Mouse (Mus musculus): ENCODE measurements around the gene Wdr63. TPM values are rescaled to one million over a fixed set of nuclear protein-coding genes. Genes with fewer than 3 reads are reported as not detected.

Wdr63 gene
- total and polyA plus RNA-seq, 3 experiments: not detected

DNA sequence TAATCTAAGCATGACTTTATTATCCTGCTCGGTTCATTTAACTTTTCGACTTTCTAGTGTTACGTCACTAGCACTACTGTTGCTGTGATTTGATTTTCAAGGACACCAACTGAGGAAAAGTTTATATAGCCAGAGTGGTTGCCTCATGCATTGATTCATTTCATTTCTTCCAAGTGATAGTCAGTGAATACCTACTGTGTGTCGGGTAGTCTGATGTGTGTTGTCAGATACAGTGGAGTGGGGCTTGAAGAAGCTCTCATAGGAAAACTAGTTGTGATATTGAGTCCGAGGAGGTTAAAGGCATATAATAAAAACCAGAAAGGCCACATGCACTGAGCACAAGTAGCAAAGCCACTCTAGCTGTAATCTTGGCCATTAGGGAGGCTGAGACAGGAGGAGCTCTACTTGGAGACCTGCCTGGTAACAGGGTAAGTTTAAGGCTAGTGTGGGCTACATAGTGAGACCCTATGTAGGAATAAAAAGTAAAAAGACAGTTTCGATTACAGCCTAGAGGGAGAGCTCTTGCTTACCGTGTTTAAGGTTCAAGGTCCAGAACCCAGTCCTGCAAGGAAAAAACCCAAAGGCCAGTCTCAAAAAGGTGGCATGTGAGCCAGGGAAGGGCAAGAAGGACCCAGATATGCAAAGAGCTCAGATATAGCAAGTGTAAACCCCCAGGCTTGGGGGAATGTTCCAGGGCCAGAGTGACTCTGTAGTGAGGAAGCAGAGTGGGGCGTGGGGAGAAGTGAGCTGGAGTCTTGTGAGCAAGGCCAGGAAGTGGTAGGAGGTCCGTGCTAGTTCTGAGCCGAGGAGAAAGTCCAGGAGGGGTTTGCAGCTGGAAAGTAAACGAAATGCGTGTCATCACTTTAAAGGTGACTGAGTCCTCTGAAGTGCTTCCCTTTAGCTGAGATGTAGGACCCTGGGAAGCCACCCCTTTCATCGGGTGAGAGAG lies 48.0 kb upstream of the Wdr63 start:
- no peak for DNase-seq (ENCODE audit: low read depth, low spot score)
- Histone ChIP-seq H3K9ac (ENCODE audit: control insufficient read depth, low read depth, low read length, poor library complexity, severe bottlenecking) (no peak overlapping the region), H3K79me2 (ENCODE audit: control insufficient read depth, insufficient read depth, low read length, poor library complexity) (no peaks in the 10 kb centered on the region), H3K4me1 (ENCODE audit: control insufficient read depth in 1 of 2, insufficient read depth in 2 of 2, low read length in 2 of 2) (no peaks in the 10 kb centered on the region), H3K27me3 (ENCODE audit: control insufficient read depth in 1 of 2, insufficient read depth in 2 of 2, low read length in 2 of 2) (no peaks in the 10 kb centered on the region), H3K36me3 (ENCODE audit: control insufficient read depth in 1 of 2, insufficient read depth in 2 of 2, low read length in 2 of 2) (no peaks in the 10 kb centered on the region), H3K4me3 (ENCODE audit: control insufficient read depth in 1 of 2, insufficient read depth in 1 of 2, low read depth in 2 of 2, low read length in 2 of 2) (no peak overlapping the region), H3K9me3 (replicated peaks; ENCODE audit: insufficient read depth, low read length) (no peaks in the 10 kb centered on the region), H3K27ac (ENCODE audit: control insufficient read depth, low read depth, low read length) (no peak overlapping the region)
- TF ChIP-seq BHLHE40 (IDR thresholded peaks at IDR 0.05; ENCODE audit: borderline replicate concordance, low read depth, low read length) (no peak), MAFK (IDR thresholded peaks at IDR 0.05; ENCODE audit: borderline replicate concordance, low read depth, low read length) (no peak), ETS1 (IDR thresholded peaks at IDR 0.05; ENCODE audit: low read depth, low read length) (no peak), MAZ (IDR thresholded peaks at IDR 0.05; ENCODE audit: low read depth, low read length) (no peak), ZMIZ1 (IDR thresholded peaks at IDR 0.05; ENCODE audit: low read depth, low read length) (no peak), TBP (IDR thresholded peaks at IDR 0.05; ENCODE audit: low read depth, low read length) (no peak), JUND (IDR thresholded peaks at IDR 0.05; ENCODE audit: low read depth, low read length) (no peak), HCFC1 (IDR thresholded peaks at IDR 0.05; ENCODE audit: low read depth, low read length) (no peak), EP300 (IDR thresholded peaks at IDR 0.05; ENCODE audit: low read depth in 1 of 2, low read length in 2 of 2) (no peak), SIN3A (IDR thresholded peaks at IDR 0.05; ENCODE audit: low read length) (no peak), MAX (IDR thresholded peaks at IDR 0.05; ENCODE audit: low read length) (no peak), MYB (IDR thresholded peaks at IDR 0.05; ENCODE audit: low read depth, low read length) (no peak), MYC (IDR thresholded peaks at IDR 0.05; ENCODE audit: low read depth, low read length) (no peak), MXI1 (IDR thresholded peaks at IDR 0.05; ENCODE audit: low read depth, low read length) (no peak), POLR2AphosphoS5 (IDR thresholded peaks at IDR 0.05; ENCODE audit: borderline replicate concordance, low read depth, low read length) (no peak), POLR2A (IDR thresholded peaks at IDR 0.05; ENCODE audit: control insufficient read depth in 1 of 2, insufficient read depth in 1 of 2, low read depth in 1 of 2, low read length in 2 of 2, poor library complexity in 1 of 2) (no peak), ZNF384 (IDR thresholded peaks at IDR 0.05; ENCODE audit: low read depth, low read length) (no peak), GATA1 (IDR thresholded peaks at IDR 0.05; ENCODE audit: low read depth, low read length) (no peak), NRF1 (IDR thresholded peaks at IDR 0.05; ENCODE audit: insufficient read depth, low read depth, low read length, poor library complexity, severe bottlenecking) (no peak)

Data from MEL (cell line).